Mouse (Mus musculus): ENCODE measurements around the gene Acsl6. TPM values are rescaled to one million over a fixed set of nuclear protein-coding genes. Genes with fewer than 3 reads are reported as not detected.
"Not testable (repeated sequence)": the region's sequence is repeated elsewhere in the genome, so short reads cannot be mapped to it uniquely, and the experiment has no call there.

Acsl6 gene
- total RNA-seq, 2 experiments from 2014 or later = 3.6 to 7.2 TPM

DNA sequence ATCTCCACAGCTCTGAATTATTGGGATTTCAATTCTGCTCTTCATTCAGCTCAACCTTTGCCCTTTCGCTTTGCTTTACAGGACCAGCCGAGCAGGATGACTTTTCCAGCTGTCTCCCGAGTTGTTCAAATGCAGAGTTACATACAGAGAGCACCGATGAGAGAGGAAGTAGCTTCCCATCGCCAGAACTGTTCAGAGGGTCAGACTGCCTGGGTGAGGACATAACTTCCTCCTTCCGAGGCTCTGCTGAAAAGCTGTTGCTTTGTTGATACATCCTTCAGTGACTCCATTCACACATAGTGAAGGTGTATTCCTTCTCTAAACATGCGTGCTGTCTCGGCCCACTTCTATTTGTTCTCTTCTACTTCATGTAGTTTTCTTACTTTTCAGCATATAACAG is 86.8 kb downstream of the Acsl6 start:
- no peak for DNase-seq (ENCODE audit: low spot score in 2 of 2)

DNA sequence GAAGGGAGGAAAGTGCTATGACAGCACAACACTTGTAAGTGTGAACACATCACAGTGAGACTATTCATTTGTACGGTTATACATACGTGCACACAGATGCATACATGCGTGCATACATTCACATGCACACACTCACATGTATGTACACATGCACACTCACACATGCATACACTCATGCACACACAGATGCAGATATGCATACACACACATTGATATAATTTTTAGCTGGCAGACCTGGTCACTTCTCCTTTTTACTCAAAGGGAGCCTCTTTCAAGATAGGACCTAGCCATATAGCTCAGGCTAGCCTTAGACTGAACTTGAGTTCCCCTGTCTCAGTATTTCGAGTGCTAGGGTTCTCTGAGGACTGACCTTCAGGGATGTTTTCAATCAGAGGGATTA is 87.7 kb downstream of the Acsl6 start:
- DNase-seq (ENCODE audit: low spot score in 2 of 2) = no peak

DNA sequence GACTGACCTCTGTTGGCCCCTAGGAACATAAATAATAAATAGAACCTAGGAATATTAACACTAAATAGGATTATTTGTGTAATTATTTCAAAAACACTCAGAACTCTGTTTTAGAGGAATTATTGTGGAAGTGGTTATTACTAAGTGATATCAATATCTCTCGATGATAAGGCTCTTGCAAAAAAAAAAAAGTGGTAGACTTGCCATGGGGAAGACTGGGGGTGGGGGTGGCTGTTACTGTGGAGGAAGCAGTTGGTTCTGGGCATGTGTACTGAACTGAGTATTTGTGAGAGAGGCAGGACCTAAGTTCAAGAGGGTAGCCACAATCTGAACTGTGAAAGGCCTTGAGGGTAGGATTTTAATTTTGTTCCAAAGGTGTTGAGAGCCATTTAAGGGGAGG is 93.1 kb downstream of the Acsl6 start:
- DNase-seq (ENCODE audit: low spot score in 2 of 2) = no peak

DNA sequence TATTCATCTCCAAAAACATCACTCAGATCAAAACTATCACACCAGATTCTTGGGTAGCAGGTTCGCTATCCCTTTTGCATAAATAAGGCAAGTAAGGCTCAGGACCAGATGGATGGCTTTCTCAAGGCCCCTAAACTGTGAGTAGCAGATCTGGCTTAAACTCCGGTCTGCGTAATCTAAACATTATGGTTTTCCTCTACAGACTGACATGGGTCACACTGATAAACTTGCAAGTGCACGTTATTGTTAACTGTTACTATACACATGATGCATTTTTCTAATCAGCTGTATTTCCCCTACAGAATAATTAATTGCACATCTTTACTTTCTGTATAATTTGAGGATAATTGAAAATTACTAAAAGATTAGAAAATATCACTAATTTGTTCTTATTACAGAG is 94.5 kb downstream of the Acsl6 start:
- no peak for DNase-seq (ENCODE audit: low spot score in 2 of 2)

DNA sequence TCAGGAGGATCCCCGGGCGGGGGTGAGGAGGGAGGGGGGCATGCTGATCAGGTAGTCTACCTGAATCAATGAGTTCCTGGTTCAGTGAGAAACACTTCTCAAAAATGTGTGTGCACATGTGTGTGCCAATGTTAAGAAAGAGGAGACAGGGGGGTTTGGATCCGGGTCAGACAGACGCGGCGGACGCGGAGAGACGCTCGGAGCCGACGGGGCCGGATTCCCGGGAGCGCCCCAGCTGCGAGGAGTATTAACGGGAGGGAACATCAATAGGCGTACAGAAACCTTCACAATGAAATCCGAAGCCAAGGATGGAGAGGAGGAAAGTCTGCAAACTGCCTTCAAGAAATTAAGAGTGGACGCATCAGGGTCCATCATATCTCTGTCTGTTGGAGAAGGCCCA is 97.2 kb downstream of the Acsl6 start:
- DNase-seq (ENCODE audit: low spot score in 2 of 2) = not testable (repeated sequence)

DNA sequence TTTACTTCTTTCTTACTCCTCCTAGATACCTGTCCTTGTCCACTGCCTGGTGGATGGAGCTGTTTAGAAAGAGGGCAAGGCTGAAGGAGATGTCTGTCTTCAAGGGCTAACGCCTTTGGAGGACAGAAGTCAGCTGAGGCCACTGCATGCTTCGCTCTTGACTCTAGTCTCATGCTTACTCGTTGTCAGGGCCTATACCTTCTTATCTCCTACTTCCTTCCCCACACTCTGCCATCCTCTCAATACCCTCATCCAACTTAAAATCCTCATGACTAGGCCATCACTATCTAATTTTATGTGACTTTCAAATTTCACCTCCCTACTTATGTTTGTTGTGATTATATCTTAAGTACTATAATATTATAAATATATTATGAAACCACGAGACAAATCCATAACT is 101.3 kb downstream of the Acsl6 start:
- DNase-seq (ENCODE audit: low spot score in 2 of 2) = no peak

DNA sequence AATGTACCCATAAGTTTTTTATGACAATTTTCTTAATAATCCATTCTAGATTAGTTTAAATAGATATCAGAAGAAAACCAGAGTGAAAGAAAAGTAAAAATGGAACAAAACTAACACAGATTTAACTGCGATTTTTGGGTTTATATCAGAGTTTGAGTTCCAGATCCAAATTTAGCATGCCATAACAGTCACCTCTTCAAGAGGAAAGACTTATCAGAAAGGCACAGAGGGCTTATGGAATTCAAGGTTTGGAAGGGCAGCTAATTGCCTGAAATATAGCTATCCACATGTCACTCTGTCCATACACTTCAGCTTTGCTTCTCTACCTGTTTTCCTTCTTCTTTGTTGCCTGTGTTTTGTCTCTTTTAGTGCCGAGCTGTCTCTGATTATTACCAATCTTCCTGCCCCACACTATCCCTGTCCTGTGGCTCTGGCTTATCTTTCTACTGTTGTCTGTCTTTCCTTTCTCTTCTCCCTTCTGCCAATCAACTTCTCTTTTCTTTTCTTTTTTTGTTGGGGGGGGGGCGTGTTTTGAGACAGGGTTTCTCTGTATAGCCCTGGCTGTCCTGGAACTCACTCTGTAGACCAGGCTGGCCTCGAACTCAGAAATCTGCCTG is 103.4 kb downstream of the Acsl6 start:
- DNase-seq (ENCODE audit: low spot score in 2 of 2) = no peak

DNA sequence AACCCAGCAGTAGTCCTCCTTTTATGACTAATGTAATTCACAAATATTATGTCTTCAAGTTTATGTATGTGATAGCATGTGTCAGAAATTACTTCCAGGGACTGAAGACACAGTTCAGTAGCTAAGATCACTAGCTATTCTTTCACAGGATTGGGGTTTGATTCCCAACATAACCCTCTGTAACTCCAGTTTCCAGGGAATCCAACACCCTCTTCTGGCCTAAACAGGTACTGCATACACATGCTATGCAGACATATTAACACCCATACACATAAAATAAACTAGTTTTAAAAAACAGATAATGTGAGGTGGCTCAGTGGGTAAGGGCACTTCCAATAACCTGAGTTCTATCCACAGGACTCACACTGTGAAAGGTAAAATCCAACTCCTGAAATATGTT is 107.0 kb downstream of the Acsl6 start:
- no peak for DNase-seq (ENCODE audit: low spot score in 2 of 2)

DNA sequence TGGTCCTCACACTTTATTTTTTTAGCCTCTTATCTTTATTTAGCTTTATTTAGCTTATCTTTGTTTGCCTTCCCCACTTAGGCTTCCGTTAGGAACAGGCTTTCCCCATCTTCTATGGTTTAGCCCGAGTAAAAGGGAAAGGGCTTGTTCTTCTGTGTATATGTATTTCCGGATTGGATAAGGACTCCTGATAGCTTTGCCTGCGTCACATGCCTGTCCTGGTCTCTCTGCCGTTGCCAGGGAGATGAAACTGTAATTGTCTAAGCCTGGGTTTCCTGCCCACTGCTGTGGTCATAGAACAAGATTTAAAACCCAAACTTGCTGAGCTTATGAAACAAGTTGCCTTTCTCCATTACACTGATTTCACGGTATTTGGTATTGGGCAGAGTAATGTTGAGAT is 109.4 kb downstream of the Acsl6 start:
- no peak for DNase-seq (ENCODE audit: low spot score in 2 of 2)

Other genes starting within 250 kb of the Acsl6 start
- gene Pdlim4, start 234.8 kb upstream of the Acsl6 start, total RNA-seq (2021) = 10 to 100 TPM; 34.7 to 38.8 TPM
- gene P4ha2, start 203.7 kb upstream of the Acsl6 start, total RNA-seq (2021) = 10 to 100 TPM; 20.8 to 21.9 TPM
- gene Csf2, start 54.1 kb upstream of the Acsl6 start, total RNA-seq (2021) = not detected
- gene Il3, start 36.5 kb upstream of the Acsl6 start, total RNA-seq (2021) = not detected
- not detected for gene Meikin, start 66.9 kb downstream of the Acsl6 start, total RNA-seq (2021)
- gene Fnip1, start 134.4 kb downstream of the Acsl6 start, total RNA-seq (2021) = 10 to 100 TPM; 25.6 to 25.9 TPM
- gene Rapgef6, start 219.0 kb downstream of the Acsl6 start, total RNA-seq (2021) = 10 to 100 TPM; 29.0 to 37.1 TPM